Mouse (Mus musculus) lung, adult 2 months (tissue): ENCODE results near the gene Tprn. TPM values are rescaled to one million over a fixed set of nuclear protein-coding genes. Genes with fewer than 3 reads are reported as not detected.
A peak's percentile ranks its signal among the peaks of the same experiment; 100 is the strongest.

Experiments used
- DNase-seq: peaks from one replicate; pipeline ENCODE4 v3.0.0; 2022
- H3K4me1 ChIP-seq: fragments of 200-500 bp; 2 replicates; pipeline ENCODE4 v1.6.1; 2011; ENCODE audit warnings: low read length; ENCODE audit not compliant: control insufficient read depth, insufficient read depth
- H3K4me3 ChIP-seq: fragments of 200-500 bp; replicated peaks from 2 replicates; pipeline ENCODE3; 2011; ENCODE audit warnings: low read depth, mild to moderate bottlenecking, control low read depth, low read length; ENCODE audit errors: extremely low read depth
- CTCF ChIP-seq: fragments of 200-500 bp; IDR thresholded peaks from 2 replicates; pipeline ENCODE4 v1.5.1; 2011; ENCODE audit warnings: mild to moderate bottlenecking, low read length, control low read depth; ENCODE audit not compliant: insufficient read depth
- POLR2A ChIP-seq: fragments of 200-500 bp; IDR thresholded peaks from 2 replicates; pipeline ENCODE4 v1.6.1; 2011; ENCODE audit warnings: low read depth, mild to moderate bottlenecking, control low read depth, low read length, borderline replicate concordance; ENCODE audit errors: extremely low read depth
- WGBS: fragments of 180-500 bp; shearing (Covaris S2); methylation state at CpG from one replicate; pipeline ENCODE4 v1.1.7; 2018; 5-methylcytosine and 5-hydroxymethylcytosine counted together
- polyA plus RNA-seq: library from polyadenylated mRNA; depleted of rRNA; stranded (reverse); fragments of >200 nt; gene quantifications from 2 replicates; pipeline ENCODE4 v1.2.3, GENCODE M21; 2012; rRNA removed

The Tprn gene
- polyA plus RNA-seq, 1 experiment: 24.3 TPM

DNA sequence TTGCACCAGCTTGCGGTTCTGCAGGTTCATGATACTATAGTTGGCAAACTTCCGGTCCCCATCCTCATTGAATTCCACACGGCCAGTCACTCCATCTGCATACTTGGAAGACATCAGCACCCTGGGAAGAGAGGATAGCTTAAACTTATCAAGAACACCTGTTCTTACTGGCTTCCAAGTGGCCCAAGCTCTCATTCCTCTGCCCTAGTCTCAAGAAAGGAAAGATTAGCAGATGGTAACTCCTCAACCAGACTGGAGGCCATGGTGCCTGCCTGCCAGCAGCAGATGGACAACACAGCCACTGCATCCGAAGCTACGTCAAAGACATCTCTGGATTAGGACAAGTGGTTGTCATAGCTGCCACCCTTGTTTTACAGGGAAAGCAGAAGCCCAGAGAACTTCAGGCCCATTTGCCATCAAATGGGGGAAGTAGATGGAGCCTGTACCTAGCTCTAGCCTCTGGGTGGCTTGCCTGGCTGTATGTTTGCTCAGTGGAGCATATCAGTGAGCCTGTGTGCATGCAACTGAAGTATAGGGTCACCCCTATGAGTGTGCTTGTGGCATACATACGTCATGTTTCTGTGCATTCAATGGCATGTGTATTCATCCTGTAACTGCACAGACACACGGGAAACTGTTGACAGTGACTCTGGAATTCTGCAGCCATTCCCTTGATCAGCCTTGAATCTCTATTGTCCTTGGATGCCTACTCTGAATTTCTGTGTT is 41.7 kb downstream of the Tprn start:
- 66% methylated on average over 7 of the region's 7 CpGs for WGBS
- no peak overlapping the region for H3K4me3 ChIP-seq
- 0 out of 2 replicates have a peak, but pooled peaks cover 3% of the 10 kb centered on the region for H3K4me1 ChIP-seq
- TF ChIP-seq POLR2A (no peak), CTCF (no peak)
- no peak for DNase-seq

DNA sequence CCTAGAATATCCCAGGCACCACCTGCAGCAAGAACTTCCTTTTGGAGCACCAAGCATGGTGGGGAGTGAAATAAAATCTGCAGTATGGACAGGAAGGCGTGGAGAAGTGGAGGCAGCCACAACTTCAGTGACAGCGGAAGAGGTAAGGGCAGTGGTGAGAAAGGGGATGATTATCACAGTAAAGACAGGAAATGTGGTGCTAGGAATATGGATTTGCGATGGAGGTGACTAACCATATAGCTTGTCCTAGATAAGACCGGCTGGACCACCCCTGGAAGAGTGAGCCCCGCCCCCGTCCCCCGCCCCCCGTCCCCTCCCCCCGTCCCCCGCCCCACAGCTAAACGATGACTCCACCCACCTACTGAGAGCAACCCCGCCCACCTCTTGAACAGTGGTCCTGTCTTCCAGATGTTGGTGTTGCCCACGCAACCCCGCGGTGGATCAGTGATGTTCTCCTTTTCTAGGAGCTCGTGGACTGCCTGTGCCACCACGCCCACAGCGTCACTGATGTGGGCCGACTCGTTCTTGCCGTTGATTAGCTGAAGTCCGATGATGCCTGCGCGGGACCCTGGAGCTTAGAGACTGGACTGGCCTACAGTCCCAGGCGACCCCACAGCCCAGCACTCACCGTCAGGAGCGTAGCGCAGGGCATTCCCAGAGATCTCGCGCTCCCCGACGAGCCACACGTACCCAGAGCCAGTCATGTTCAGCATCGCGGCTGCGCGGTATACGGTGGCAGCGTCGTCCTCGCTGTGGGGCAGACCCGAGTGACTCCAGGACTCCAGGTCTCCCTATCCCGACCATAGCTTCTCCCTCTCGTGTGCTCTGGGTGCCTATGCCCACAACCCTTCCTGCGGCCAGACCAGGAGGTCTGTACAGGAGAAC is 42.5 kb downstream of the Tprn start:
- no peak for DNase-seq
- TF ChIP-seq POLR2A (no peak), CTCF (no peak)
- Histone ChIP-seq H3K4me1 (0 out of 2 replicates have a peak, but pooled peaks cover 3% of the 10 kb centered on the region), H3K4me3 (peak overlapping the region; percentile 12)
- 2% methylated on average over 45 of the region's 45 CpGs for WGBS

DNA sequence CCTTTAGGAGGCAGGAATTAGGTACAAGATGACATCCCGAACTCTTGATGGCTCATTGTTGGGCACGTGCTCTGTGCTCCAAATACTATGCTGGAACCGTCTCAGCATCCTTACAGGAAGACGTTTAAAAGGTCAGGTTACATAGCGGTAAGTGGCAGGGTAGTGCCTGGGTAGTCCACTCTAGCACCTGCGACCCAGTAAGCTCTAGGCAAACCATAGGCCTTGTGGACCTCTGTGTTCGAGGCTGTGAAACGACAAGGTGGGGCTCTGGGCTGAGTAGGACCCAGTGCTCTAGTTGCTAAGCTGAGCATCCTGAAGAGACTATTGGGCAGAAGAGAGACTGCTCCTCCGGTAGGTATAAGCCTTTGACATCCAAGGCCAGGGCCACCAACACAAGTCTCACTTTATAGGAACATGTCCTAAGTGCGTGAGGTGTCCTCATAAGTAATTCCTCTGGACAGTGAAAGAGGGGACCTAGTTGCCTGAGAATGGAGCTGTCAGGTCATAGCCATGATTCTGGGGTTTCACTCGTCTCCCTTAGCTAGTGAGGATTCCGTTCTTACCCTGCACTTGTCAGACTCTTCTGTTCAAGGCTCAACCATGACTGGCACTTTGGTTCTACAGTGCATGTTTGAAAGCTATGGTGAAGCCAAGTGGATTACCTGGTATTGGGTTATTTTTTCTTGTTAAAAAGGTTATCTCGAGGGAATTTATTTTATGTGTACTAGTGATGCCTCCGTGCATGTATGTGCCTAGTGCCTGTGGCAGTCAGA is 43.4 kb downstream of the Tprn start:
- no peak for DNase-seq
- Histone ChIP-seq H3K4me1 (0 out of 2 replicates have a peak, but pooled peaks cover 3% of the 10 kb centered on the region), H3K4me3 (no peak overlapping the region)
- no peak for TF ChIP-seq POLR2A
- no peak for TF ChIP-seq CTCF
- 48% methylated on average over 14 of the region's 14 CpGs for WGBS

DNA sequence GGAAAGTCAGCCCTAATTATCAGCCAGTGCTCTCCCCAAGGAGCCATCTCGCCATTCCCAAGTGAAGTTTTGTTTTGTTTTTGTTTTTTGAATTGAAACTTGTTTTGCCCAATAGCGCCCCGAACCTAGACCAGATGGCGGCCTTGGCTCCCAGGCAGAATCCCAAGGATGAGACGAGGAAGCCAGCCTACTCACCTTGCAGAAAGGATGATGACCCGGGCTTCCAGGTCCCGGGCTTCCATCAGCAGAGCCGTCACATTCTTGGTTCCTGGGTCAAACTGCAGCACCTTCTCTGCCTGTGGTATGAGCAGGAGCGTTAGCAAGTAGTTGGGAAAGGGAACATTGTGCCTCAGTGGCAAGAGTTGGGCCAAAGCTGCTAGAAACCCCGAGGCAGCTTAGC is 47.8 kb downstream of the Tprn start:
- TF ChIP-seq POLR2A: no peak
- Histone ChIP-seq H3K4me3 (no peak overlapping the region), H3K4me1 (0 out of 2 replicates have a peak, but pooled peaks cover 1% of the 10 kb centered on the region)
- DNase-seq: no peak
- WGBS: 52% methylated on average over 10 of the region's 10 CpGs

DNA sequence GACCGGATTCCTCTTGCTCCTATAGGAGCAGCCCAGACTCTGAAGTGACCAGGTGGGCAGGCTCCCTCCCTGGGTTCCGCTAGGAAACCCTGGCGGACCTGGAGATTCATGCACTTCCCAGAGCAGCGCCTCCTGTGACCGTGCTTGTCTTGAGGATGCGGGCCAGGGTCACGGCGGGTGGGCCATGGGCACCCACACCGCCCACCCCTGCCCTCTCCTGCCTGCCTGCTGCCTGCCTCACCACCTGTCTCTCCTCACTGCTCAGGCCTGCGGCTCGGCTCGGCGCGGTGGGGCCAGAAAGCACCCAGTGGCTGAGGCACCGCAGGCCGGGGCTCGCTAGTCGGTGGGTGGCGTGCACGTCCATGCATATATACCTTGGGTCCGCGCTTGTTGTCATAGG is 48.6 kb downstream of the Tprn start:
- WGBS: 2% methylated on average over 22 of the region's 22 CpGs
- H3K4me3 ChIP-seq: no peak overlapping the region

DNA sequence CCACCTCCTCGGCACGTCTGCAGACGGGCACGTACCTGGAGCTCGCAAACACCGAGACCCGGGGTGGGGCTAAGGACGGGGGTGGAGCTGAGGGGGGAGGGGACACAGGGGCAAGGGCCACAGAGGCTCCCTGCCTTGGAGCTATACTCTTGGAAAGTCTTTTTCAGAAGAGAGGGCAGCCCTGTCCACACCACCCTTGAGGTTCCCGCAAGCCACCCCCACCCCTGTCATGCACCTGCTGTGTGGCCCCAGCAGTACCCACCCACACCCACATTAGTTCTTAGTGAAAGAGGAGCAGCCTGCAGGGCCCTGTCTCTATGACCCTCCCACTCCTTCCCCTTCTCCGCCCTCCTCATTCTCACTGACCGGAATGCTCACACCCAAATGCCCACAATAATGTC is 49.1 kb downstream of the Tprn start:
- TF ChIP-seq POLR2A (no peak), CTCF (no peak)
- no peak for DNase-seq
- no peak overlapping the region for H3K4me3 ChIP-seq
- 6% methylated on average over 11 of the region's 11 CpGs for WGBS
- no peaks in the 10 kb centered on the region for H3K4me1 ChIP-seq

More for the DNA sequence above, 48.6 kb downstream of the Tprn start:
- no peaks in the 10 kb centered on the region for H3K4me1 ChIP-seq
- TF ChIP-seq POLR2A: no peak
- TF ChIP-seq CTCF: no peak
- no peak for DNase-seq

DNA sequence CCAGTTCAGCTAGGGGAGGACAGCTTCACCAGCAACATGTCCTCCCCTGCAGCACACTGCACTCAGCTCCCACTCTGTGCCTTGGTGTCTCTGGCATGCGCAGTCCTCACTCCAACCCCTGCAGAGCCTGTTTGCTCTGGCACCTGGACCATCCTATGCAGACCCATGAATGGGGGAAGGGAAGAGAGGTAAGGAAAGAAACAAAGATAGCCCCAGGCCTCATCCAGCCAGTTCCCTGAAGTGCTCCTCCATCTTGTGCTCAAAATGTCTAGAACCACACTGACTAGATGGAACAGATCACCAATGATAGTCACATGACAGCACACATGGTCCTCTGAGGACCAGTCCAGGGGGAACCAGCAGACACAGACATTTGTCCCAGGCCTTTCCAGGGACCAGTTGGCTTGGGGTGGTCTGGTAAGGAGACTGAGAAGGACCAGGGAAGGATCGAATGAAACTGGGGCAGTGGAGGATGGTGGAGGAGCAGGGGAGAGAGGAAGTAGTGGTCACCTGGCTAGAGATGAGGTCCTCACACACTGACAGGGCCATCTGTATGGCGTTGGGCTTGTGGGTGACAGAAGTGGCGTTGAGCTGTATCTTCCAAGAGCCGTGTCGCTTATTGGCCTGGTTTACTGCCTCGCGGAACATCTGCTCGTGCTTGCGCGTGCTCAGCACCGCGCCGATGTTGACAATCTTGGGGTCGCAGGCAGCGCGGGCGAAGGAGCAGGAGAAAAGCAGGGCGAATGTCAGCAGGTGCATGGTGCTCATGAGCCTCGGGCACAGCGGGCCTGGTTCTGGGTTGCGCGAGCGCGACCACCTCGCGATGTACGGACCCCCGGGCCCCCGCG is 55.9 kb downstream of the Tprn start:
- H3K4me1 ChIP-seq: no peaks in the 10 kb centered on the region
- TF ChIP-seq POLR2A: no peak
- TF ChIP-seq CTCF: no peak
- WGBS: 8% methylated on average over 31 of the region's 31 CpGs
- DNase-seq: no peak
- no peak overlapping the region for H3K4me3 ChIP-seq

DNA sequence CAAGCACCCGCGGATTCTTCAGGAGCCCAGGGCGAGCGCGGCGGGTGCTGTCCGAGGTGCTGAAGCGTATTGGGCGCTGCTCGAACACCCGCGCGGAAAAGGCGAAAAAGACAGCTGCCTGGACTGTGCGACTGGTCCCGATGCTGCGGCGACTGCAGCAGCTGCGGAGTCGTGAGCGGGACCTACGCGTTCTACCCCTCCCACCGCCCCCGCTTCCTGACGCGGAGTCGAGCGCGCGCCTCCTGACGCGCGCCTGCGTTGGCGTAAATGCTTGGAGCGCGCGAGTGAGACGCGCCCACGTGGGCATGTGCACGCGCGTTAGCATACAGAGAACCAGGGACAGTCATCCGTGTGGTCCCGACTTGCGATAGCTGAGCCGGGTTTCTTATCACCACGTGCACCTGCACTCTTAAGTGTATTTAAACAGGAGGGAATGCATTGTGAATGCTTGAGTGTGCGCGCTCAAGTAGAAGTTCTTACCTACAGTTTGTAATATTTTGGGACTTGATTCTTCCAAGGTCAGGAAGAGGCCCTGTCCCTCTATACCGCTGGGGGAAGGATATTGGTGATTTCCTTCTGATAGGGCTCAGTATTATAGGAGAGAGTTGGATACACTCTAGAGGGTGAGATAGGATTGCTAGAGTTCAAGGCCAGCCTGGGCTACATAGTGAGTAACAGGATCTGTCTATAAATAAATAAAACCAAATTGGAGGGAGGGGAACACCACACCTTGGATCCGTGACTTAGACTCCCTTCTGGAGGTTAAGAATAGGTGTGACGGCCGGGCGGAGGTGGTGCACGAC is 56.8 kb downstream of the Tprn start, which contains the start of gene Grin1:
TSS of gene Grin1 (minus strand) at position 217 of the 803 bp plus-strand sequence.
- Histone ChIP-seq H3K4me1 (no peaks in the 10 kb centered on the region), H3K4me3 (no peak within 1 kb of the TSS)
- WGBS: 10% methylated on average over 58 of the region's 58 CpGs
- DNase-seq: peak; percentile 55
- TF ChIP-seq POLR2A: no peak
- no peak for TF ChIP-seq CTCF

Other genes starting within 250 kb of the Tprn start
- 124 and 135 TPM in 2 replicates for gene Nsmf, start 208.3 kb upstream of the Tprn start, polyA plus RNA-seq
- gene Entpd8, start 182.3 kb upstream of the Tprn start, polyA plus RNA-seq: 2.0 and 2.6 TPM in 2 replicates
- gene Noxa1, start 167.5 kb upstream of the Tprn start, polyA plus RNA-seq: 2.1 and 2.4 TPM in 2 replicates
- gene Nrarp, start 81.9 kb upstream of the Tprn start, polyA plus RNA-seq: 46.0 and 69.2 TPM in 2 replicates
- 52.8 and 54.9 TPM in 2 replicates for gene Tor4a, start 65.7 kb upstream of the Tprn start, polyA plus RNA-seq
- gene Nelfb, start 51.1 kb upstream of the Tprn start, polyA plus RNA-seq: 58.0 and 94.5 TPM in 2 replicates
- gene Stpg3, start 48.0 kb upstream of the Tprn start, polyA plus RNA-seq: not detected in 2 replicates
- 0.17 TPM in 1 of 2 replicates, not detected in the other for gene Fam166a, start 43.9 kb upstream of the Tprn start, polyA plus RNA-seq
- 490 and 623 TPM in 2 replicates for gene Tubb4b, start 37.9 kb upstream of the Tprn start, polyA plus RNA-seq
- not detected in 2 replicates for gene Slc34a3, start 28.3 kb upstream of the Tprn start, polyA plus RNA-seq
- 0.76 TPM in 1 of 2 replicates, not detected in the other for gene Rnf224, start 25.8 kb upstream of the Tprn start, polyA plus RNA-seq
- gene Rnf208, start 20.4 kb upstream of the Tprn start, polyA plus RNA-seq: 14.1 and 28.6 TPM in 2 replicates
- 120 TPM in 1 of 2 replicates, not detected in the other for gene Cysrt1, start 20.2 kb upstream of the Tprn start, polyA plus RNA-seq
- gene AL732309.1, start 15.8 kb upstream of the Tprn start, polyA plus RNA-seq: 15.0 and 20.9 TPM in 2 replicates
- gene Tmem203, start 7.2 kb upstream of the Tprn start, polyA plus RNA-seq: 53.5 and 54.5 TPM in 2 replicates
- 41.6 and 49.5 TPM in 2 replicates for gene Ssna1, start 9.8 kb downstream of the Tprn start, polyA plus RNA-seq
- gene Anapc2, start 9.9 kb downstream of the Tprn start, polyA plus RNA-seq: 82.1 and 133 TPM in 2 replicates
- gene Tmem210, start 25.5 kb downstream of the Tprn start, polyA plus RNA-seq: 0.40 TPM in 1 of 2 replicates, not detected in the other
- 52.8 and 59.6 TPM in 2 replicates for gene Lrrc26, start 27.3 kb downstream of the Tprn start, polyA plus RNA-seq
- gene Grin1, start 56.6 kb downstream of the Tprn start, polyA plus RNA-seq: 0.46 and 0.52 TPM in 2 replicates
- gene Man1b1, start 69.7 kb downstream of the Tprn start, polyA plus RNA-seq: 14.4 and 18.1 TPM in 2 replicates
- gene Dpp7, start 93.7 kb downstream of the Tprn start, polyA plus RNA-seq: 33.6 and 36.4 TPM in 2 replicates
- 59.5 and 65.3 TPM in 2 replicates for gene Uap1l1, start 103.1 kb downstream of the Tprn start, polyA plus RNA-seq
- gene Sapcd2, start 109.7 kb downstream of the Tprn start, polyA plus RNA-seq: 5.5 and 6.3 TPM in 2 replicates
- 18.4 and 18.6 TPM in 2 replicates for gene Entpd2, start 133.3 kb downstream of the Tprn start, polyA plus RNA-seq
- gene Npdc1, start 136.7 kb downstream of the Tprn start, polyA plus RNA-seq: 166 and 185 TPM in 2 replicates
- gene Fut7, start 160.6 kb downstream of the Tprn start, polyA plus RNA-seq: 2.1 and 3.0 TPM in 2 replicates
- gene Abca2, start 166.1 kb downstream of the Tprn start, polyA plus RNA-seq: 52.4 and 61.5 TPM in 2 replicates
- gene Clic3, start 194.2 kb downstream of the Tprn start, polyA plus RNA-seq: 1,602 and 1,847 TPM in 2 replicates
- gene Paxx, start 198.5 kb downstream of the Tprn start, polyA plus RNA-seq: 74.6 and 76.0 TPM in 2 replicates
- 0.62 and 0.80 TPM in 2 replicates for gene Ptgds, start 207.4 kb downstream of the Tprn start, polyA plus RNA-seq
- gene Lcn12, start 231.3 kb downstream of the Tprn start, polyA plus RNA-seq: not detected in 2 replicates
- gene Fbxw5, start 238.1 kb downstream of the Tprn start, polyA plus RNA-seq: 23.1 and 37.4 TPM in 2 replicates
- 2.5 and 2.7 TPM in 2 replicates for gene C8g, start 239.1 kb downstream of the Tprn start, polyA plus RNA-seq